Mouse (Mus musculus) adrenal gland, adult 18-20 months (tissue): Measurements from ENCODE around the gene Lin52. TPM values are rescaled to one million over a fixed set of nuclear protein-coding genes. Genes with fewer than 3 reads are reported as not detected.
A peak's percentile ranks its signal among the peaks of the same experiment; 100 is the strongest.
"Not testable (repeated sequence)": the region's sequence is repeated elsewhere in the genome, so short reads cannot be mapped to it uniquely, and the experiment has no call there.

ENCODE experiments used
- DNase-seq, 2 experiments: peaks; one replicate each; pipeline ENCODE4 v3.0.0; 2021 to 2022; ENCODE audit warnings: low spot score in 2 of 2
- total RNA-seq, 2 experiments: library from RNA; stranded (reverse); gene quantifications; 1 replicate in 1 of 2; 2 replicates in 1 of 2; pipeline ENCODE4 v1.2.3; 2021

Lin52 gene
- total RNA-seq, 2 experiments from 2014 or later: 15.6 to 15.9 TPM

DNA sequence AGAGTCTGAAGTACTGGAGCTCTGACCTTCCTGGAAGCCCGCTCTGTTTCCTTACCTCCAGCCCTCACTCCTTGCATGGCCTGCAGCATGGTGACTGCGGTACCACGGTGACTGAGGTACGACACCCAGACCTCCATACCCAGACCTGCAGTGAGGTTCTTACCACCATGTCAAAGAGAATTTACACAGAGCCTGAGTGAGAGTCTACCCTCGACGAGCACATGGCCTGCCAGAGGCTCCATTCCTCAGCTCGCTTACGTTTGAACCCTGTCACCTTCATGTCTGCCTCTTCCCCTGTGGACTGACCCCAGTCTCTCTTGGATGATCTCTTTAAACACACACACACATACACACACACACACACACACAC is 81.6 kb downstream of the Lin52 start:
- no peak for DNase-seq

DNA sequence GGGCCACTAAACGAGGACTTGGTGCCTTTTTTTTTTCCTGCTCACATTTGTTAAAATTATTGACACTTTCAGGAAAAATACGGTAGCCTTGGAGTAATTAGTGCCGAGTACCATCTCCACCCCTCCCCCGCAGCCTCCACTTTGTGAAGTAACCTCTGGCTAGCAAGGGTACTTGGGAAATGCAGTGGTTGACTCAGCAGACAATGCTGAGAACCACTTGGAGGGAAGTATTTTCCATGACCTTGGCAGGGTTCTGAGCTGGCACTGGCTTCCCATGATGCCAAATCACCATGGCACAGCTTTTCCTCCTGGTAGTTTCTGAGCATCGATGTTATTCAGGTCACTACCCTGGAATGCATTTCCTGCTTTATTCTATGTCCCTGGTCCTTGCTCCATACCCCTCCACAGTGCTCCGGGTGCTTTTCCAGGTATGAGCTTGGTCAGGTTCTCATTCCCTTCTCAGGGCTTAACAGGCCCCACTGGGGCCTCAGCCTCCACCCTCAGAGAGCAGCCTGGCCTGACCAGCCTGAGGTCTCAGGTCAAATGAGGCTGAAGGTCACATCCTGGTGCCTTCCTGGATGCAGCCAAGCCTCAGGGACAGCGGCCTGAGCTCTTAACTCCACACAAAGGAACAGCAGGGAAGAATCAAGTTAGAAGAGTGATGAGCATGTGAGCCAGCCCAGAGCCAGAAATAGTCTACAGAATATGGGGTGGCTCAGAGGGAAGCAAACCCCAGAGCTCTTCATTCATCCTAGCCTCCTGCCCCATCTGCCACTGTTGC is 82.7 kb downstream of the Lin52 start:
- peak; percentile 38 to 48 for DNase-seq

DNA sequence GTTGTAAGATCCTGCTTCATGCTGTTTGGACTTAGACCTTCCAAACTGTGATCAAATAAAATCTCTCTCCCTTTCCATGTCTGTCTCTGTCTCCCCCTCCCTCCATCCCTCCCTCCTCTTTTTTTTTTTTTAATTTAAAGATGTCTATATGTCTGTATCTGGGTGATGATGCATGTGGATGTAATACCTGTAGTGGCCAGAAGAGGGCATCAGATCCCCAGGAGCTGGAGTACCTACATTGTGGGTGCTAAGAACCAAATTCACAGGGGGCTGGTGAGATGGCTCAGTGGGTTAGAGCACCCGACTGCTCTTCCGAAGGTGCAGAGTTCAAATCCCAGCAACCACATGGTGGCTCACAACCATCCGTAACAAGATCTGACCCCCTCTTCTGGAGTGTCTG is 88.3 kb downstream of the Lin52 start:
- not testable (repeated sequence) for DNase-seq

DNA sequence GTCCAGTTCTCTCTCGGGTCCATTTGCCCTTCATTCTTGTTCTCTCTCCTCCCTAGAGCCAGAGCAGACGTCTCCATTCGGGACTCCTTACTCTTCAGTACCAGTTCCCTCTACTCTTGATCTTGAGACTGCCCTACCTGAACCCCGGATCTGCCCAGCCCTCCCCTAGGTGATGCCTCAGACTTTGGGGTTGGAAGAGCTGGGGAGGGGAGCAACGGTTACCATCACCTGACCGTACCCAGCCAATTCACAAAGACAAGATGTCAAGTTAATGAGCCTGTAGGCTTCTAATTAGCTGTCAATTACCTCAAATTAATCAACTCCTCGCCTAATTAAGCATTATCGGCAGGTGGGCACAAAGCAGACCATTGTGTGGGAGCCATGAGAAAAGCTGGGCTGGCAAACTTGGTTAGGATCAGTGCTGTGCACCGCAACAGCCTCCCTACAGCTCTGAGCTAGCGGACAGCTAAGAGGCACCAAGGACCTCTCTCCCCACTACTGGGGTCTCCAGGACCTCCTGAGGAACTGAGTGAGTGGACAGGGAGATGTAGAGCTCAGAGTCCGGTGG is 90.3 kb downstream of the Lin52 start:
- no peak for DNase-seq

DNA sequence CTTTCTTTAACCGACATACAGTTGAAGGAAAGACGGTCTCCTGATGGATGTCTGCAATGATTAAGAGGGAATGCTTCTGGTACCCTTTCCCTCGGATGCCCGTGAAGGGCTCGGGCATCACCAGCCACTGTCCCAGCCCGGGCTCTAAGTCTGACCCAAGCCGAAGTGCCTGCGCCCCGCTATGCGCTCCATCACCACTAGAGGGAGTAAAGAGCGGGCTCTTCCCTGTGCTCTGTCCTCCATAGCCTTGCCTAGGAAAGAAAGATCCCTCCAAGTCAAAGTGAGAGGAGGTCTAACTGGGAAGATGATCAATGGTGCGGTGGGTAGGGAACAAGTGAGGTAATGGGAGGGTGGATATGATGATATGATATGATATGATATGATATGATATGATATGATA is 94.8 kb downstream of the Lin52 start:
- peak; percentile 45 to 69 for DNase-seq

DNA sequence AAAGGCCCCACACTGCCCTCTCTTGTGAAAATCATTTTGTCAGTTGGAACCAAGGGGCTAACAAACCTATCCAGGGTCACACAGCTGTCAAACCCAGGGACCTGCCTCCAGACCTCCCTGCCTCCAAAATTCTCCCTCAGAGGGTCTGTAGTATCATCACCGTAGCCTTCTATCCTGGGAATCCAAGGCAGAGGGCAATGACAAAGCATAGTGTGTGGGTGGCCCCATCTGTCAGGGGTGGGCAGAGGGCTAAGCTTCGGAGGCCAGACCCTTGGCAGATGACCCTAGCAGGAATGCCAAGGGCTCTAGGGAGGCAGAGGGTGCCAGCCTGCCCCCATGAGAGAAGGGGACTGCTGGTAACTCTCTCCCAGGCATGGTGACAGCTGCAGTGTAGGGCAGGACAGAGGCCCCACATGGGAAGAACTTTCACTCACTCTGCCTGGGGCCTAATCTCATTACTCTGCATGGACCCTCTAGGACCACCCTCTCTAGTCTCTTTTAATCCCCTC is 95.4 kb downstream of the Lin52 start:
- DNase-seq: no peak

DNA sequence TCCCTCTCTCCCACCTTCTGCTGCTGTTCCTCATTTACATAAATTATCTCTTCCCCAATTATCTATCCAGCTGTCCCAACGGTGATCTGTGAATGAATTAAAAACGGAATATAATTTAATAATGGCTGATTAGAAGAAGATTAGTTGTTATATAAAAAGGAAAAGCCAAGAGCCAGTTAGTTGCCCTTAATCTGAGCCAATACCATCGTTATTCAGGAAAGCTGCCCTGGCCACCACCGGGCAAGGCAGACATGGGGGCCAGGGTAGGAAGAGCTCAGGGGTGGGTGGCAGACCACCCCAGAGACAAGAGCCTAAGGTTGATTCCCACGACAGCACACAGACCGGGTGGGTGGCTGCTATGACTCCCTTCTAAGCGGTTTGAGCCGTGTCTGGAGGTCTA is 97.0 kb downstream of the Lin52 start:
- DNase-seq: no peak

DNA sequence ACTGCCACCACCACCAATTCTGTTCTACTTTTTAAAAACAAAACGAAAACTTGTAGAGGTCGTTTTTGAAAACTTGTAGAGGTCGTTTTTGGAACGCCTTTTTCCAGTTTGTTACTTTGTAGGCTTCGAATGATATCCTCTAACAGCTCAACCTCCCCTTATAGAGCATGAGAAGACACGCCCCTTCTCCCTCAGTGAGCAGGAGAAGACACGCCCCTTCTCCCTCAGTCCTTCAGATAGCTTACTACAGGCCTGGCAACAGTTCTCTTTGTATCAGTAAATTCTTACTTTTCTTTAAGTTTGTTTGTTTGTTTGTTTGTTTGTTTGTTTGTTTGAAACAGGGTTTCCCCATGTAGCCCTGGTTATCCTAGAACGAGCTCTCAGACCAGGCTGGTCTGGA is 104.0 kb downstream of the Lin52 start:
- no peak for DNase-seq

DNA sequence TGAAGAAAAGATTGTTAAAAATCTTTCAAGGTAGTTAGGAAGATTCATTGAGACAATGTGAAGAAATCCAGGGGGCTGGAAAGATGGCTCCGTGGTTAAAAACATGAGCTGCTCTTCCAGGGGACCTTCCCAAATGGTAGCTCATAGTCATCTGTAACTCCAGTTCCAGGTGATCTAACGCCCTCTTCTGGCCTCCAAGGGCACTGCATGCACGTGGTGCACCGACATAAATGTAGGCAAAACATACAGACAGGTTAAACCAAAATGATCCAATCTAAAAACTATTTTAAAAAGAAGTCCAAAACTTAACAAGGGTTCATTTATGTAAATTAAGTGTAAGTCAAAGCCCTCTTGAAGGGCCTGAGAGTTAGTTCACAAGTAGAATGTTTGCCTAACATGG is 111.3 kb downstream of the Lin52 start:
- no peak for DNase-seq

DNA sequence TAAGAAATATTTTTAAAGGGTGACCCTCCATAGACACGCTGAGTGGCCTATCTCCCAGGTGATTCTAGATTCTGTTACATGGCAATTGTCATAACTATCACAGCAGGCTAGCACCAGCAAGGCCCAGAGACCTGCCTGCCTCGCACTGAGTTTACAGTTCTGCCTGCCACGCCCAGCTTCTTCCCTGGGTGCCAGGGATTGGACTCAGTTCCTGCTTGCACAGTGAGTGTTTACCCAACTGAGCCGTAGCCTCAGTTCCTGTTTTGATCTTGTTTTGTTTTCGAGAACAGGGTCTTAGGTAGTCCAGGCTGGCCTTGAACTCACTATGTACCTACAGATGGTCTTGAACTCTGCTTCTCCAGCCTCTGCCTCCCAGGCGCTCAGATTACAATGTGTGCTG is 116.4 kb downstream of the Lin52 start:
- DNase-seq: no peak

DNA sequence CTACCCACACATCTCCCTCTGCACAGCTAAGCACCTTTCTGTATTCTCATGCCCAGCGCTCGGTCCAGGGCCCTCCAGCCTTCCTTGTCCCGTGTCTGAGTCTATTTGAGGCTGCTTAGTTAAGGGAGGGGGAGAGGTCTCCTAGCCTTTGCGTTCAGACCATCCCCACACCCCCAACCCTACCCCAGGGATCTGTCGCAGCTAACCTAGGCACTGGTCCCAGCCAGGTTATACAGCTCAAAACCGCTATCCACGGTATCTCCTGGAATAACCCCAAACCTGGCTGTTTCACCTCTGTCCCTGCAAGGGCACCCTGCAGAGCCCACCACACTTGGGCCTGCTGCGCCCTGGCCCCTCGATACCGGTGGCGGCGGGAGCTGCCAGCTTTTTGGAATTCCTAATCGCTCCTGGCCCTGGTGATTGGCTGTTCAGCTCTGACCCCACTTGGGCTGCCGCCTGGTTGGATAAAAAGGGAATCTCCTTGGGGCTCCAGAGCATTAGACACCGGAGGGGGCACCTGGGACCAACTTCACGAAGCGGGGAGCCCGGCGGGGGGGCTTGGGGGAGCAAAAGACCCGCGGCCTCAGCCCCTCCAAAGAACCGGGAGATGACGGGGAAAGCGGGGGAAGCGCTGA is 118.2 kb downstream of the Lin52 start, which contains the start of gene Vsx2:
TSS of gene Vsx2 (plus strand) at position 427 of the 635 bp plus-strand sequence.
- DNase-seq: no peak

DNA sequence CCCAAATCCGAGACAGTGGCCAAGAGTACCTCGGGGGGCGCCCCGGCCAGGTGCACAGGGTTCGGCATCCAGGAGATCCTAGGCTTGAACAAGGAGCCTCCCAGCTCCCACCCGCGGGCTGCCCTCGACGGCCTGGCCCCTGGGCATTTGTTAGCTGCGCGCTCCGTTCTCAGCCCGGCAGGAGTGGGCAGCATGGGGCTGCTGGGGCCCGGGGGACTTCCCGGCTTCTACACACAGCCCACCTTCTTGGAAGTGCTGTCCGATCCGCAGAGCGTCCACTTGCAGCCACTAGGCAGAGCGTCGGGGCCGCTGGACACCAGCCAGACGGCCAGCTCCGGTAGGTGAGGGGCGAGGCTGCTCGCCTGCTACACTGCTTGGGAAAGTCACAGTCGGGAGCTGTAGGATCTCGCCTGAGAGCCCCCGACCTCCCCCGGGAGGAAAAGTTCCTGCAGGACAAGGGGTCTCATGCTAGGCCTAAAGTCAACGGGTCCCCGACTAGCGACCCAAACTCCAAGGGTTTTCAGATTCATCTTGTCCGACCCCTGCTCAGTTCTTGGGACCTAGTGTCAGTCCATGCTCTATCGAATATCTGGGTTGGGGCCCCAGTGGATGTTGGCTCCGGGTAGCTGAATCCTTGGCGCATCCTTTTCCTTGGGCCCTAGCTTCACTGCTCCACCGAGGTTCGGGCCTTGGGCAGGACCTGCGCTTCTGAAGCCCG is 118.9 kb downstream of the Lin52 start:
- no peak for DNase-seq

DNA sequence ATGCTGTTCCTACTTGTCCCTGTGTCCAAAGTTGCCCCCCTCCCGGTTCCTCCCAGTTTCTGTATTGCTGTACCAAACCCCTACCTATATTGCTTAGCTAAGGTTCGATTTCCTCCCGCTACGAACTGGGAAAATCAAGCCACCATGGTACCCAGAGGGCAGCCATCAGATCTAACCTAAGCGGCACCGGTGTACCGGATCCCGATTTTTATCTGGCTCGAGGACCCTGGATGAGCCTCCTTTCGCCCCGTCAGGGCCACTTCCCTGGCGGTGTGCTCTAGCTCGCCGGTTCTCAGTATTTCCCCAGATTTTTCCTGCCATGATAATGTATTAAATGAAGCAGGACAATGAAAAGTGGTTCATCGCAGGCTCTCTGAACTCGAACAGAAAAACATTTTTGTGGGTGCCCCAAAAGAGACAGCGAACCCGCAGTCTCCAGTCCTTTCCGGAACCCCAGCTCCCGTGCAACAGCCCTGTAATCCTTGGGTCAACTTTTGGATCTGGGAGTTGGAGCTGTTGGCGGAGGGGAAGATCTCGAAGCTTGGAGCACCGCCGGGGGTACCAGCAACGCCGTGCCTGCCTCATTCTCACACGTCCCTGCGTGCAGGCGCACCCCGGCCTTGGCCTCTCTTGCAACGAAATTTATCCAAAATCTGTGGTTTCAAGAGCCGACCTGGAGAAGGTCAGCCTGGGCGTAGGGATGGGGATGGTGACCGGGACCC is 119.6 kb downstream of the Lin52 start:
- DNase-seq: no peak

DNA sequence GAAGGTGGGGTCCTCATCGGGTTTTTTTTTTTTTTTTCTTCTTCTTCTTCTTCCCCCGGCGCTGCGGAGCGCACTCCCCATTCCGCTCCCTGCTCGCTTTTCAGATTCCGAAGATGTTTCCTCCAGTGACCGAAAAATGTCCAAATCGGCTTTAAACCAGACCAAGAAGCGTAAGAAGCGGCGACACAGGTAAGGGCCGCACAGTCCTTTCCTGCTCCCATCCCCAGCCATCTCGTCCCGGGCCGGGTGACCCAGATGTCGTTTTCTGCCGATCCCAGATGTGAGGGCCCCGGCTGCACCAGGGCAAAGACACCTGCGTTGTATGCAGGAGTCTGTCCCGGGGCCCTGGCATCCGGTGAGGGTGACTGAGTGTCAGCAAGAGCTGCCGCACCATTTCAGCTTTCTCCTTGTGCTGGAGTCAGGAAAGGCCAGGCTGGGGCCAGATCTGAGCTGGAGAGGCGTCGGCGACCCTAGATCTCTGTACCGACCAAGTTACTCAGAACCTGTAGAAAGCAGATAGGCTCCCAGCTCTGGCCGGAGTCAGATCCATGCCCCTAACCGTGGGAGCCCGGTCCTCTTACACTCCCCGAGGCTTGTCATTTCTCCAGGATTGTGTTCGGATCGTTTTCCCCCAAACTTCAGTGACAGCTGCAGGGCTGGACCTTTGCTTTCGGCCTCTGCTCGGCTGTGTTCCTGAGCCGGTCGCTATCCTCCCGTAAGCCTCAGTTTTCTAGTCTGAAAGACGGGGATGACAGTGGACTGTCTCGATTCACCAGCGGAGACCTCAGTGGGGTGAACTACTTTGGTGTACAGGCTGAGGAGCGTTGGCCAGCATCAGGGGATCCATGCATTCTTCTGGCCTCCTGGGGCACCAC is 120.5 kb downstream of the Lin52 start:
- DNase-seq: no peak

DNA sequence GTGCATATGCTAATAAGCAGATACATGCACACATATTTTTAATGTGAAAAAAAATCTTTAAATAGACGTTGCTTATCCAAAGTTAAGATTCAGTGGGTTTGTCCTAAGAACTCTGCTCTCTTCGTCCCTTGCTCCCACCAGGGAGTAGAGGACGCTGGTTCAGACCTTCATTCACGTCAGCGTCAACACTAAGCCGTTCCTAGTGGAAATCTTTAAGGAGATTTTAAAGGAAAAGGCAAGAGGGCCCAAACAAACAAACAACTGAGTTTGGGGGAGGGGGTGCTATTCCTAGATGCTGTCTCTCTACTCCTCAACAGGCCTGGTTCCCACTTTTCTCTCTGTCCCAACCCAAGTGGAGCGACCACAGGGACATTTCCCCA is 121.1 kb downstream of the Lin52 start:
- DNase-seq: no peak

DNA sequence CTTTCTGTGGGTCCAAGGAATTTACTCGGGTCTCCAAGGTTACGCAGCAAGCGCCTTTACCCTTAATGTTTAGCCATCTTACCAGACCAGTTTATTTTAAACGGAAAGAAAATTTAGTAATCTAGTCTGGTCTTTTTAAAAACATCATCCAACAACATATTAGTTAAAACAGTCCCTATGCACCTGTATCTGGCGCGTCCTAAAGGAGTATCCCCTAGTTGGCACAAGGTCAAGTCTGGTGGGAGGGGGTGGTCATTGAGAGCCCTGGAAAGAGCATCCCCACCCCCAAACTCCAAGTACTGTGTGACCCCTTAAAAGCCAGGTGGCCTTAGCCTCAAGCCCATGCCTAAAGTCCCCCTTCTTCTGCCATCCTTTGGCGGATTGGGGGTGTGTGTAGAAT is 121.9 kb downstream of the Lin52 start:
- DNase-seq: no peak

DNA sequence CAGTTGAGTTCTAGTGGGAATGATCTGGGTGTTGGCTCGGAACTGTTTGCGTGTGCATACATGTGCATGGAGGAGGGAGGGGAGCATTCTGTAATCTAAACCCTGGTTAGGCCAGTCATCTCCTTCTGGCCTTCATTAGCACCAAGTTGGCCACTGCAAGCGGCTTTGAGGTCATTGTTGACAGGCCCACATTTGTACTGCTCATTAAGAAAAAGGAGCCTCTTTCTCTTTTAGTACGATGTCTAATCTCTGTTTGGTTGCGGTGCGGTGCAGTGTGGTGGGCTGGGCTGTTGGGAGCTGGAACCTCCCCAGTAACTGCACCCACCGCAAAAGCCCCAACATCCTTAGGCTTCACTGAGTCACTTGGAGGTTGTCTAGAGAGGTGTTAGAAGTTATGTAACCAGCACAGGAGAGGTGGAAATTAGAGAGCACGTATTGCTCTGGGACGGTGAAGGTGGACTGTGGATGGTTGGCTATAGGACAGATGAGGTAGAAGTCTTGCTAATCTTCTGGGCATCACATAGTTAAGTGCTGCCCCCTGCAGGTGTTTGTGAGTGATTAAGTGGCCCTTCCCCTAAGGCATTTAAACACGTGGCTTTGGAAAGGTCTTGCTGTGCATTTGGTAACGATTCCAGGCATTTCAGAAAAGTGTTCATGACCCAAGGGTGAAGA is 126.7 kb downstream of the Lin52 start:
- peak in 1 of 2 experiments; percentile 23 for DNase-seq

DNA sequence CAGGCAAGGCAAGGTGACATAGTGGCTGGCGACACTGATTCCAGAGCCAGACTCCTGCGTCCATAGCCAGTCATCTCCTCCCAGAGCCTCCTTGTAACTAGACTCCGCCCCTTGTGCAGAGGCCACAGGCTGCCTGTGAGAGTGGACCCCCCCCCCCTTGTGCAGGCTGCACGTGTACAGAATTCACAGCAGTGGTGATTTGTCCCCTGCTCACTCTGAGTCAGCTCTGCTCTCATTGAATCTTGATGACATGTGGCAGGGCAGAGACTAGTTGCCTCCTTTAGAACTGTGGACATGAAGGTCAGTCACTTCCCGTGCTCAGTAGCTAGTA is 127.2 kb downstream of the Lin52 start:
- no peak for DNase-seq

DNA sequence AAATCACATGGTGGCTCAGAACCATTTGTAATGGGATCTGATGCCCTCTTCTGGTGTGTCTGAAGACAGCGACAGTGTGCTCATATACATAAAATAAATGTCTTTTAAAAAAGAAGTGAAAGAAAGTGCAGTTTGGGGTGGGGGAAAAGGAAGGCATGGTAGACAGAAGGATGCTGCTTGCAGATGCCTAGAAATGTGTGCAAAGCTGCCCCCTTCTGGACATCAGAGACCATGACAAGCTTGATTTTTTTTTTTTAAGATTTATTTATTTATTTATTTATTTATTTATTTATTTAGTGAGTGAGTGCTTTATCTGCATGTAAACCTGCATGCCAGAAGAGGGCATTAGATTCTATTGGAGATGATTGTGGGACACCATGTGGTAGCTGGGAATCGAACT is 130.1 kb downstream of the Lin52 start:
- no peak for DNase-seq
